Mouse (Mus musculus) retina, postnatal 7 days (tissue): ENCODE results near the gene Chst13.

Experiments
- DNase-seq: peaks from one replicate; pipeline ENCODE4 v3.0.0-alpha.2; 2012; ENCODE audit warnings: low read depth, low spot score

The Chst13 gene

DNA sequence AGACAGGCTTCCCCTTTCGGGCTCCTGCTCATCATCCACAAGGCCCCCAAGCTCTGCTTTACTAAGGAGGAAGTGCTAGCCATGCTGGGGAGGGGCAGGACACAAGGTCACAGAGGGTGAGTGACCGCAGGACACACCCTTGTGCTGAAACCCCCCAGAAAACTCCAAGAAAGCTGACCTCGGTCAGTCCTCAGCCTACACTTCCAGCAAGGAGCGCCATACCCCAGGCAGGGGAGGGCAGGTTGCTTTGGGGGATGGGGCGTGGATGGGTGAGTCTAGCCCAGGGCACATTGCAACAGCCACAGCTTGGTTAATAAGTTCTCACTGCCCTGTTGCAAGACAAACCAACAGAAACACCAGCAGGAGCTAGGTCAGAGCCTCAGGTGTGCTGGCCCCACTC lies 4.6 kb downstream of the Chst13 start:
- DNase-seq: no peak

GRCm38 (mm10) chr6:90319475-90320191 lies 5.4 kb downstream of the Chst13 start:
- no peak for DNase-seq

DNA sequence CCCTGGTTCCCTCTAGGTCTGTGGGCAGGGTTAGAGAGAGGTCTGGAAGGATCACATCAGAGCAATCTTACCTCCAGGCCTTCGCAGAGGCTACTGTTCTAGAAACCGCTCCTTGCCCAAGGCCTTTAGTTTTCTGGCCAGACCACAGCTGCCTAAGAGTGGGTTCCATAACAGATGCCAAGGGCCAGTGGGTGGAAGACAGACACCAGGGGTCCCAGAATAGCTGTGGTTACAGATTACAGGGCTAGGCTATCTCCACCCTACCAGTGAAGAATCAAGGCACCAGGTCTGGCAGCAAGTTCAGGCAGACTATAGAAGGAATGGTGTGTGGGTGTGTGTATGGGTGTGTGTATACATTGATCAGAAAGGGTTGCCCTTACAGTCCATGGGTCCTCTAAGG lies 6.0 kb downstream of the Chst13 start:
- DNase-seq: no peak

DNA sequence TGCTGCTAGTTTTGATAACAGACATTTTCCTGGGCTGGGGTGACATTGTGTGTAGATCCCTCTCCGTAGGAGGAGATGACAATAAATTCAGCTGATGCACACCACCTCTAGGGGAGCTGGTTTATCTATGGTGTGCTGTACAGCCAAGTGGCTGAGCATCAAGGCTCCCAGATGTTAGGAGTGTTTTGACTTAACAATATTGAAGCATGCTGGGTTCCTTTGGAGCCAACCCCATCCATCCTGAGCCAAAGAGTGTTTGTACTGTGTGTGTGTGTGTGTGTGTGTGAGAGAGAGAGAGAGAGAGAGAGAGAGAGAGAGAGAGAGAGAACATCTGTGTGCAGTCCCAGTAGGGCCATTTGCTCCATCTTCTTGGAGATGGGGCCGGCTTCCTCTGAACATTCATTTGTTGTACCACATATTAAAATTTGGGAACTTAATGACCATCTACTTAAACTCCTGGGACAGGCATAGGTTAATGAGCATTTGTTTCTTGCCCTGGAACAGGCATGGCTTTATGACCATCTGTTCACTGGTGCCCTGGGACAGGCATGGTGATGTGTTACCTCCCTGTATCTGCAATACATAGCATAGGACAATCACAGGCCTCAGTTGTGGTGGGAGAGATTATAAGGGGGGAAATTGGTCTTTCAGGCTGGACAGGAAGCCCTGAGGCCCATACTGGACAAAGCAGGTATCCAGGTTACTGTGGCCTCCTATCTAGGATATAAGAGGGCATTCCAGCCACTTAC lies 7.3 kb downstream of the Chst13 start:
- DNase-seq: no peak

- no peak for DNase-seq
Measured at GRCm38 (mm10) chr6:90315961-90316360, 9.0 kb downstream of the Chst13 start.

DNA sequence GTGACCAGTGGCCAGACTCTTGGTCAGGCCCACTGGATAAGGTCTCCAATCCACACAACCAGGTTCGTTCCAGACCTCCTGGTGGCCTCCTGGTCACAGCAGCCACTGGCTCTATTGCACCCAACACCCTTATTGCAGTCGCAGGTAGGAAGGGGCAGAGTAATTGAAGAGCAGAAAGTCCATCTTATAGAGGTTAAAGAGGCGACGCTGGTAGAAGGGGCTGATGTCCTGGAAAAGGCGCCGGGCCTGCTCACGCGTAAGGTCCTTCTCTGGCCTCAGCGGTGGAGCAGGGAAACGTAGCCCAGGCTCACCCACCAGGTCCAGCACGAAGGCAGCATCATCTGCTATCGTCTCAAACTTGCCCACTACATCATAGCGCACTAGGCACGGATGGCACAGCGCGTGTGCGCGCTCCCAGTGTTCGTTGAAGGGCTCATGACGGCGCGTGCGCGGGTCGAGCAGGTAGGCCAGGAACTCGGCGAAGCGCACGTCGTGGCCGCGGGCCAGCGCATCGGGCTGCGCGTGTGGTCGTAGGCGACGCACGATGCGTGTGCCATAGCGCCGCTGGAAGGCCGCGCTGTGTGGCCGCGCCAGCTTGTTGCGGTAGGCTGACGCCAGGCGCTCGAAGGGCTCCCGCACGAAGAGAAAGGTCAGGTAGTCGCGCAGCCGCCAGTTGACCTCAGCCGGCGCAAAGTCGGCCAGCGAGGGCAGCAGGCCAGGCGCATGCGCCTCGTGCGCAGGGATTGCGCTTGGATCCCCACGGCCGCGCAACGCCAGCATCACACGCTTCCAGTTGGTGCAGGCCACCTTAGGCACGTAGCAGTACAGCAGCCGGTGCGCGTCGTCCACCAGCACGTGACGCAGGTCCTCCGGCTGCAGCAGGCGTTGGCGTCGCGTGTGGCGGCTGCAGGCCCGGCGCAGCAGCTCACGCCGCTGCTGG lies 15.9 kb downstream of the Chst13 start:
- no peak for DNase-seq

GRCm38 (mm10) chr6:90306315-90306975 lies 18.5 kb downstream of the Chst13 start:
- DNase-seq: no peak

GRCm38 (mm10) chr6:90300919-90301318 lies 24.1 kb downstream of the Chst13 start, which contains the start of gene BC048671:
BC048671 (plus strand) TSS chr6:90301219.
- DNase-seq: no peak

GRCm38 (mm10) chr6:90288265-90288664 lies 36.7 kb downstream of the Chst13 start:
- DNase-seq: no peak
